Mouse (Mus musculus): ENCODE data around the gene Pef1. TPM values are rescaled to one million over a fixed set of nuclear protein-coding genes. Genes with fewer than 3 reads are reported as not detected.

The Pef1 gene
- polyA plus RNA-seq, 1 experiment from 2014 or later = 67.8 TPM

GRCm38 (mm10) chr4:130104584-130104983, 2.2 kb downstream of the Pef1 start:
- Histone ChIP-seq H3K9me3 (replicated peaks; ENCODE audit: control insufficient read depth, low read length) (no peaks in the 10 kb centered on the region), H3K4me1 (ENCODE audit: control insufficient read depth, insufficient read depth, low read length) (no peaks in the 10 kb centered on the region), H3K4me2 (ENCODE audit: low read depth, low read length) (no peak overlapping the region), H3K9ac (replicated peaks; ENCODE audit: low read length) (no peak overlapping the region), H3K27ac (replicated peaks; ENCODE audit: low read depth, low read length) (no peak overlapping the region), H3K4me3 (ENCODE audit: low read depth, low read length) (no peak overlapping the region), H3K36me3 (replicated peaks; ENCODE audit: control insufficient read depth, insufficient read depth, low read depth, low read length) (no peaks in the 10 kb centered on the region), H3K27me3 (ENCODE audit: control insufficient read depth, insufficient read depth, low read length) (no peaks in the 10 kb centered on the region)
- WGBS = 85% methylated on average over 4 of the region's 4 CpGs
- DNase-seq (ENCODE audit: low spot score) = no peak
- ATAC-seq (replicated peaks; ENCODE audit: insufficient number of reproducible peaks, low FRiP score, low TSS enrichment, low read depth) = no peak

DNA sequence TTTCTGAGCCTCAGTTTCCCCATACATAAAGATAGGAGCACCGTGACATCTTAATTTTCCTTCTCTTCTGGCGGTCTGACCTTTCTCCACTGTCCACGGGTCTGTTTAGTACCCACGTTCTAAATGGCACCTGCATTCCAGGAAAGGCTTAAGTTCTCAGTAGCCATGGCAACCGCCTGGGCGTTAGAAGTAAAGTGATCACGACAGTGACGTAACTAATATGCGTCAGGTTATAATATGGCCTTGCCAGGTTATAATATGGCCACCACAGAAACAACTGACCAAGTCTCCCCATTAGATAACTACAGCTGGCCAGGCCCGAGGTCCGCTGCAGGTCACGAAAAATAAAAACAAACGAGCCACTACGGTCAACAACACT, 4.7 kb downstream of the Pef1 start:
- ATAC-seq (replicated peaks; ENCODE audit: insufficient number of reproducible peaks, low FRiP score, low TSS enrichment, low read depth) = peak; percentile 36
- 10% methylated on average over 14 of the region's 14 CpGs for WGBS
- H3K4me3 ChIP-seq (ENCODE audit: low read depth, low read length) = peak overlapping the region; percentile 68
- peak overlapping the region; percentile 13; the same call in 1 of the 2 replicates for H3K4me2 ChIP-seq (ENCODE audit: low read depth, low read length)
- peak; percentile 85 for DNase-seq (ENCODE audit: low spot score)
- no peaks in the 10 kb centered on the region for H3K9me3 ChIP-seq (replicated peaks; ENCODE audit: control insufficient read depth, low read length)
- H3K27ac ChIP-seq (replicated peaks; ENCODE audit: low read depth, low read length) = no peak overlapping the region
- H3K36me3 ChIP-seq (replicated peaks; ENCODE audit: control insufficient read depth, insufficient read depth, low read depth, low read length) = no peaks in the 10 kb centered on the region
- H3K27me3 ChIP-seq (ENCODE audit: control insufficient read depth, insufficient read depth, low read length) = no peaks in the 10 kb centered on the region
- no peaks in the 10 kb centered on the region for H3K4me1 ChIP-seq (ENCODE audit: control insufficient read depth, insufficient read depth, low read length)
- H3K9ac ChIP-seq (replicated peaks; ENCODE audit: low read length) = peak overlapping the region; percentile 48; the same call in 1 of the 2 replicates

DNA sequence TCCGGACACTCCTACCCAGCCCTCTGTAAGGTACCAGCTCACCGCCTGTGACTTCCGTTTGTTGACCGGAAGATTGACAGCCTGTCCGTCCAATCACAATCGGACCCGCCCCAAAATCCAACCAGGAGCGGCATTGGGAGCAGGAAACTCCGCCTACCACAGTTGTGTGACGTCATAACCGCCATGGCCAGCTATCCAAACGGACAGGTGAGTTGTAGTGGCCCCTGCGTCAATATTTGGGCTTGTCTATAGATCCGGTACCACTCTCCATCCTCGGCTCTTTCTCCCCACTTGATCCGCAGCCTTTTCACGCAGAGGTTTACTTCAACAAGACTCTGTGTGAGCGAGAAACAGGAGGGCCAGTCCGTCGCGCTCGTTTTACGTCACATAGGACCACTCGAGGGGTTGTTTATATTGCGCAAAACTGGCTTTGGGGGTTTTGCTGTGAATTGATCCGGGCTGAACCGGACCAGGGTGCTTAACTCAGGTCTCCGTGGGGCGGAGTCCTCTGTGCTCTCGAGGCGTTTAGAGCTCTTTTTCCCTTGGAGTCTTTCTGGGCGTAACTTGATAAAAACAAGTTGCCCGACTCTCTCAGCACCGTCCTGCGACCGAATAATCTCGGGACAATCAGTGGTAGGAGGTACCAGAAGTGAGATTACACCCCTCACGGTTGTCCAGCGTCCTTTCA, 5.2 kb downstream of the Pef1 start:
- Histone ChIP-seq H3K27ac (replicated peaks; ENCODE audit: low read depth, low read length) (no peak overlapping the region), H3K27me3 (ENCODE audit: control insufficient read depth, insufficient read depth, low read length) (no peaks in the 10 kb centered on the region), H3K4me3 (ENCODE audit: low read depth, low read length) (peak overlapping the region; percentile 68)

GRCm38 (mm10) chr4:130108929-130109328, 6.6 kb downstream of the Pef1 start:
- H3K27me3 ChIP-seq (ENCODE audit: control insufficient read depth, insufficient read depth, low read length) = no peaks in the 10 kb centered on the region
- no peaks in the 10 kb centered on the region for H3K4me1 ChIP-seq (ENCODE audit: control insufficient read depth, insufficient read depth, low read length)
- H3K9ac ChIP-seq (replicated peaks; ENCODE audit: low read length) = no peak overlapping the region
- DNase-seq (ENCODE audit: low spot score) (no peak), ATAC-seq (replicated peaks; ENCODE audit: insufficient number of reproducible peaks, low FRiP score, low TSS enrichment, low read depth) (no peak)
- H3K27ac ChIP-seq (replicated peaks; ENCODE audit: low read depth, low read length) = no peak overlapping the region
- no peaks in the 10 kb centered on the region for H3K36me3 ChIP-seq (replicated peaks; ENCODE audit: control insufficient read depth, insufficient read depth, low read depth, low read length)
- H3K4me2 ChIP-seq (ENCODE audit: low read depth, low read length) = no peak overlapping the region
- no peaks in the 10 kb centered on the region for H3K9me3 ChIP-seq (replicated peaks; ENCODE audit: control insufficient read depth, low read length)
- H3K4me3 ChIP-seq (ENCODE audit: low read depth, low read length) = no peak overlapping the region
- WGBS = 65% methylated on average over 3 of the region's 3 CpGs

More for the DNA sequence above, 5.2 kb downstream of the Pef1 start:
- Histone ChIP-seq H3K4me2 (ENCODE audit: low read depth, low read length) (peak overlapping the region; percentile 39), H3K36me3 (replicated peaks; ENCODE audit: control insufficient read depth, insufficient read depth, low read depth, low read length) (no peaks in the 10 kb centered on the region), H3K9me3 (replicated peaks; ENCODE audit: control insufficient read depth, low read length) (no peaks in the 10 kb centered on the region), H3K9ac (replicated peaks; ENCODE audit: low read length) (peak overlapping the region; percentile 56), H3K4me1 (ENCODE audit: control insufficient read depth, insufficient read depth, low read length) (no peaks in the 10 kb centered on the region)
- peak; percentile 100 for DNase-seq (ENCODE audit: low spot score)
- WGBS = 1% methylated on average over 39 of the region's 39 CpGs
- peak; percentile 81 for ATAC-seq (replicated peaks; ENCODE audit: insufficient number of reproducible peaks, low FRiP score, low TSS enrichment, low read depth)

- Histone ChIP-seq H3K27ac (replicated peaks; ENCODE audit: low read depth, low read length) (no peak overlapping the region), H3K27me3 (ENCODE audit: control insufficient read depth, insufficient read depth, low read length) (no peaks in the 10 kb centered on the region), H3K9ac (replicated peaks; ENCODE audit: low read length) (no peak overlapping the region)
Observed at GRCm38 (mm10) chr4:130109666-130110065, 7.3 kb downstream of the Pef1 start.

DNA sequence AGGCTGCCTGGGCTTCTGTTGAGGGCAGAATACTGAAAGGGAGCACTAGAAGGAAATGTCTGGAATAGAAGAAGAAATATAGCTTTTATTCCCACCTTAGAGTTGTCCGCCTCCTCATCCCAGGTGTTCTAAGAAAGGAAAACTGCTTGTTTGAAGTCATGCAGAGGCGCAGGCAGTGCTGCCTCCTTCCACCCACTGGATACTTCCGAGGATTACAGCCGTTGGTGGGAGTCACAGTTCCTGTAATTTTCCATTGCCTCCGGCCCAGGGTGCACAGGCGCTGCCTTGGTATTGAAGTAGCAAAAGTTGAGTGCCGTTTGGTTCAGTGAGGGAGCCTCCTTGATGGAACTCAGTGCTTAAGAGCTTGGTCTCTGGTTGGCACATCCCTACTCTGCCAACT, 7.7 kb downstream of the Pef1 start:
- no peak overlapping the region for H3K4me3 ChIP-seq (ENCODE audit: low read depth, low read length)
- 83% methylated on average over 7 of the region's 7 CpGs for WGBS

More at GRCm38 (mm10) chr4:130109666-130110065, 7.3 kb downstream of the Pef1 start:
- 92% methylated on average over 9 of the region's 9 CpGs for WGBS
- DNase-seq (ENCODE audit: low spot score) (no peak), ATAC-seq (replicated peaks; ENCODE audit: insufficient number of reproducible peaks, low FRiP score, low TSS enrichment, low read depth) (no peak)
- Histone ChIP-seq H3K4me2 (ENCODE audit: low read depth, low read length) (no peak overlapping the region), H3K9me3 (replicated peaks; ENCODE audit: control insufficient read depth, low read length) (no peaks in the 10 kb centered on the region), H3K4me1 (ENCODE audit: control insufficient read depth, insufficient read depth, low read length) (no peaks in the 10 kb centered on the region), H3K4me3 (ENCODE audit: low read depth, low read length) (no peak overlapping the region), H3K36me3 (replicated peaks; ENCODE audit: control insufficient read depth, insufficient read depth, low read depth, low read length) (no peaks in the 10 kb centered on the region)

GRCm38 (mm10) chr4:130112299-130112698, 9.9 kb downstream of the Pef1 start:
- 80% methylated on average over 7 of the region's 7 CpGs for WGBS
- Histone ChIP-seq H3K27me3 (ENCODE audit: control insufficient read depth, insufficient read depth, low read length) (no peaks in the 10 kb centered on the region), H3K4me1 (ENCODE audit: control insufficient read depth, insufficient read depth, low read length) (no peaks in the 10 kb centered on the region), H3K4me3 (ENCODE audit: low read depth, low read length) (no peak overlapping the region), H3K4me2 (ENCODE audit: low read depth, low read length) (no peak overlapping the region), H3K9me3 (replicated peaks; ENCODE audit: control insufficient read depth, low read length) (no peaks in the 10 kb centered on the region), H3K27ac (replicated peaks; ENCODE audit: low read depth, low read length) (no peak overlapping the region), H3K36me3 (replicated peaks; ENCODE audit: control insufficient read depth, insufficient read depth, low read depth, low read length) (no peaks in the 10 kb centered on the region), H3K9ac (replicated peaks; ENCODE audit: low read length) (no peak overlapping the region)
- ATAC-seq (replicated peaks; ENCODE audit: insufficient number of reproducible peaks, low FRiP score, low TSS enrichment, low read depth) (no peak), DNase-seq (ENCODE audit: low spot score) (no peak)

More for the DNA sequence above, 7.7 kb downstream of the Pef1 start:
- Histone ChIP-seq H3K9me3 (replicated peaks; ENCODE audit: control insufficient read depth, low read length) (no peaks in the 10 kb centered on the region), H3K36me3 (replicated peaks; ENCODE audit: control insufficient read depth, insufficient read depth, low read depth, low read length) (no peaks in the 10 kb centered on the region), H3K4me1 (ENCODE audit: control insufficient read depth, insufficient read depth, low read length) (no peaks in the 10 kb centered on the region), H3K27ac (replicated peaks; ENCODE audit: low read depth, low read length) (no peak overlapping the region), H3K4me2 (ENCODE audit: low read depth, low read length) (no peak overlapping the region), H3K9ac (replicated peaks; ENCODE audit: low read length) (no peak overlapping the region), H3K27me3 (ENCODE audit: control insufficient read depth, insufficient read depth, low read length) (no peaks in the 10 kb centered on the region)
- DNase-seq (ENCODE audit: low spot score) (no peak), ATAC-seq (replicated peaks; ENCODE audit: insufficient number of reproducible peaks, low FRiP score, low TSS enrichment, low read depth) (no peak)

DNA sequence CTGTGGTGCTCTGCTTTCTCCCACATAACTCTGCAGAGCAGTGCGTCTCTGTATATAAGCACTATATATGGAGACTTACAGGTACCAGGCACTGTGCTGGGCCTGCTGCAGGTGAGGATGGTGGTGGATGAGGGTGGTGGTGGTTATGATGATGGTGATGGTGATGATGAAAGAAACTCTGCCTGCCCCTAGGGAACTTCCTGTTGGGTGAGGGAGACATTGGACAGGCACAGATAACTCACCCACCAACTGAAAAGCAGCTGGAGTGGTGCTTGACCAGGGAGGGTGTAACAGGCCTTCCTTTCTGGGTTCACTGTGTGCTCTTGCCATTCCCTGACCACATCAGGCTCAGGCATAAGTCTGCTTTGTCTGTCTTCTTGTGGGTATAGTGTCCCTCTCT, 10.4 kb downstream of the Pef1 start:
- no peak overlapping the region for H3K4me3 ChIP-seq (ENCODE audit: low read depth, low read length)
- no peak for ATAC-seq (replicated peaks; ENCODE audit: insufficient number of reproducible peaks, low FRiP score, low TSS enrichment, low read depth)
- H3K4me2 ChIP-seq (ENCODE audit: low read depth, low read length) = no peak overlapping the region
- H3K36me3 ChIP-seq (replicated peaks; ENCODE audit: control insufficient read depth, insufficient read depth, low read depth, low read length) = no peaks in the 10 kb centered on the region
- H3K27ac ChIP-seq (replicated peaks; ENCODE audit: low read depth, low read length) = no peak overlapping the region
- H3K9me3 ChIP-seq (replicated peaks; ENCODE audit: control insufficient read depth, low read length) = no peaks in the 10 kb centered on the region
- H3K4me1 ChIP-seq (ENCODE audit: control insufficient read depth, insufficient read depth, low read length) = no peaks in the 10 kb centered on the region
- H3K9ac ChIP-seq (replicated peaks; ENCODE audit: low read length) = no peak overlapping the region
- H3K27me3 ChIP-seq (ENCODE audit: control insufficient read depth, insufficient read depth, low read length) = no peaks in the 10 kb centered on the region
- WGBS = 86% methylated on average over 1 of the region's 1 CpGs
- DNase-seq (ENCODE audit: low spot score) = no peak
